Mouse (Mus musculus) heart, embryonic 10.5 days (tissue): ENCODE measurements around the gene Gm973. TPM values are rescaled to one million over a fixed set of nuclear protein-coding genes. Genes with fewer than 3 reads are reported as not detected.
A peak's percentile ranks its signal among the peaks of the same experiment; 100 is the strongest.

Experiments used
- DNase-seq: peaks from one replicate; pipeline ENCODE4 v3.0.0-alpha.2; 2017; ENCODE audit warnings: low spot score
- H3K27ac ChIP-seq: fragments of 300-500 bp; sonication (generic); 2 replicates; pipeline ENCODE4 v1.5.1; 2016; ENCODE audit warnings: mild to moderate bottlenecking
- H3K27me3 ChIP-seq: fragments of 300-500 bp; sonication (generic); 2 replicates; pipeline ENCODE4 v1.6.1; 2016; ENCODE audit warnings: mild to moderate bottlenecking; ENCODE audit not compliant: poor library complexity, insufficient read depth, severe bottlenecking
- H3K36me3 ChIP-seq: fragments of 300-500 bp; sonication (generic); 2 replicates; pipeline ENCODE4 v1.6.1; 2016; ENCODE audit warnings: mild to moderate bottlenecking, moderate library complexity
- H3K4me1 ChIP-seq: fragments of 300-500 bp; sonication (generic); 2 replicates; pipeline ENCODE4 v1.6.1; 2016; ENCODE audit warnings: mild to moderate bottlenecking
- H3K4me3 ChIP-seq: fragments of 300-500 bp; sonication (generic); 2 replicates; pipeline ENCODE4 v1.5.1; 2016; ENCODE audit warnings: mild to moderate bottlenecking, moderate library complexity
- H3K9me3 ChIP-seq: fragments of 300-500 bp; sonication (generic); 2 replicates; pipeline ENCODE4 v1.6.1; 2016; ENCODE audit warnings: mild to moderate bottlenecking, moderate library complexity
- WGBS: fragments of 180-500 bp; shearing (Covaris S2); methylation state at CpG from one replicate; pipeline ENCODE4 v1.1.7; 2016; 5-methylcytosine and 5-hydroxymethylcytosine counted together
- polyA plus RNA-seq: library from polyadenylated mRNA; unstranded; fragments of >200 nt; fragmentation: Nextera tagmentation; extraction: Ambion mirVana; gene quantifications from 2 replicates; pipeline ENCODE4 v1.2.1, GENCODE M21; 2016

Gene Gm973
- polyA plus RNA-seq, 1 experiment from 2014 or later = 0.16 TPM

DNA sequence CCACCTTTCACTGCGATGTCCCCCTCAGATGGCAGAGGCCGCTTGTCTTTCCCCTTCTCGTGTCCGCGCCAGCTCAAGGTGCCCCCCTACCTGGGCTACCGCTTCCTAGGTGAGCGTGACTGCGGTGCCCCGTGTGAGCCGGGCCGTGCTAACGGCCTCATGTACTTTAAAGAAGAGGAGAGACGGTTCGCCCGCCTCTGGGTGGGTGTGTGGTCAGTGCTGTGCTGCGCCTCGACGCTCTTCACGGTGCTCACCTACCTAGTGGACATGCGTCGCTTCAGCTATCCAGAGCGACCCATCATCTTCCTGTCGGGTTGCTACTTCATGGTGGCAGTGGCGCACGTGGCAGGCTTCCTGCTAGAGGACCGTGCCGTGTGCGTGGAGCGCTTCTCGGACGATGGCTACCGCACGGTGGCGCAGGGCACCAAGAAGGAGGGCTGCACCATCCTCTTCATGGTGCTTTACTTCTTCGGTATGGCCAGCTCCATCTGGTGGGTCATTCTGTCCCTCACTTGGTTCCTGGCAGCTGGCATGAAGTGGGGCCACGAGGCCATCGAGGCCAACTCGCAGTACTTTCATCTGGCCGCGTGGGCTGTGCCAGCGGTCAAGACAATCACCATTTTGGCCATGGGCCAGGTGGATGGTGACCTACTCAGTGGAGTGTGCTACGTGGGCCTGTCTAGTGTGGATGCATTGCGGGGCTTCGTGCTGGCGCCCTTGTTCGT lies 32.4 kb upstream of the Gm973 start:
- Histone ChIP-seq H3K4me3 (peak overlapping the region; percentile 81), H3K4me1 (peaks cover 43% of the 10 kb centered on the region), H3K27me3 (peaks cover 15% of the 10 kb centered on the region), H3K9me3 (no peaks in the 10 kb centered on the region), H3K27ac (peak overlapping the region; percentile 92), H3K36me3 (no peaks in the 10 kb centered on the region)
- DNase-seq = peak; percentile 87
- WGBS = under 1% methylated on average over 46 of the region's 46 CpGs

DNA sequence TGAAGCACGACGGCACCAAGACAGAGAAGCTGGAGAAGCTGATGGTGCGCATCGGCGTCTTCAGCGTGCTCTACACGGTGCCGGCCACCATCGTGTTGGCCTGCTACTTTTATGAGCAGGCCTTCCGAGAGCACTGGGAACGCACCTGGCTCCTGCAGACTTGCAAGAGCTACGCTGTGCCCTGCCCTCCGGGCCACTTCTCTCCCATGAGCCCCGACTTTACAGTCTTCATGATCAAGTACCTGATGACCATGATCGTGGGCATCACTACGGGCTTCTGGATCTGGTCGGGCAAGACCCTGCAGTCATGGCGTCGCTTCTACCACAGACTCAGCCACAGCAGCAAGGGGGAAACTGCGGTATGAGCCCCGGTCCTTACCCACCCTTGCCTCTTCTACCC lies 31.8 kb upstream of the Gm973 start:
- WGBS = 8% methylated on average over 21 of the region's 21 CpGs
- Histone ChIP-seq H3K27me3 (peaks cover 15% of the 10 kb centered on the region), H3K36me3 (no peaks in the 10 kb centered on the region), H3K4me3 (peak overlapping the region; percentile 81), H3K27ac (peak overlapping the region; percentile 92), H3K4me1 (peaks cover 49% of the 10 kb centered on the region), H3K9me3 (no peaks in the 10 kb centered on the region)
- no peak for DNase-seq

GRCm38 (mm10) chr1:59484791-59485785 lies 31.0 kb upstream of the Gm973 start:
- Histone ChIP-seq H3K27me3 (peaks cover 15% of the 10 kb centered on the region), H3K4me3 (peak overlapping the region; percentile 81), H3K36me3 (no peaks in the 10 kb centered on the region), H3K4me1 (peaks cover 50% of the 10 kb centered on the region), H3K27ac (peak overlapping the region; percentile 92), H3K9me3 (no peaks in the 10 kb centered on the region)
- 15% methylated on average over 16 of the region's 16 CpGs for WGBS
- DNase-seq = no peak

- no peak for DNase-seq
- Histone ChIP-seq H3K27me3 (peaks cover 15% of the 10 kb centered on the region), H3K4me1 (peaks cover 50% of the 10 kb centered on the region), H3K36me3 (no peaks in the 10 kb centered on the region), H3K9me3 (no peaks in the 10 kb centered on the region), H3K4me3 (peak overlapping the region; percentile 81), H3K27ac (0 out of 2 replicates have a peak overlapping the region, but pooled peaks have one; percentile 92)
- 64% methylated on average over 4 of the region's 4 CpGs for WGBS
These were observed 30.3 kb upstream of the Gm973 start for GRCm38 (mm10) chr1:59485803-59486202.

GRCm38 (mm10) chr1:59487651-59488051 lies 28.4 kb upstream of the Gm973 start:
- no peaks in the 10 kb centered on the region for H3K9me3 ChIP-seq
- 5% methylated on average over 10 of the region's 10 CpGs for WGBS
- no peaks in the 10 kb centered on the region for H3K36me3 ChIP-seq
- peak overlapping the region; percentile 31 for H3K4me3 ChIP-seq
- H3K27ac ChIP-seq = peak overlapping the region; percentile 62
- H3K4me1 ChIP-seq = peaks cover 54% of the 10 kb centered on the region
- peaks cover 15% of the 10 kb centered on the region for H3K27me3 ChIP-seq
- no peak for DNase-seq

- Histone ChIP-seq H3K4me3 (no peak overlapping the region), H3K27me3 (peaks cover 12% of the 10 kb centered on the region), H3K27ac (no peak overlapping the region), H3K9me3 (no peaks in the 10 kb centered on the region), H3K36me3 (no peaks in the 10 kb centered on the region), H3K4me1 (peaks cover 45% of the 10 kb centered on the region)
- DNase-seq = no peak
- WGBS = 34% methylated on average over 4 of the region's 4 CpGs
These were observed 27.6 kb upstream of the Gm973 start for GRCm38 (mm10) chr1:59488481-59488880.

DNA sequence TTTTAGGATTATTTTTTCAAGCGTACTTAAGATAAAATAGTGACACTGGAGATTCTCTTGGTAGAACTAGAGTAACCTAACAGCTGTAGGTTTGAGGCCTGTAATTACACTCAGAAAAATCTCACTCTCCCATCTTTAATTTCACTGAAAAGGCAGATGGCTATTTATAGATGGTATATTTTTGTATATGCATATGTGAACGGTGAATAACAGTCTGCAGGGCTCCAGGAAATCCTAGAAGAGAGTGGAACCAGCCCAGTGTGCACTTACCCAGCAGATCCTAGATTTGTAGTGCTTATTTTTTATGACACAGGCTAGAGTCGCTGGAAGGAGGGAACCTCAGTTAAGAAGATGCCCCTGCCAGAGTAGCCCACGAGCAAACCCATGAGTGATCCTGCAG lies 27.1 kb upstream of the Gm973 start:
- no peak for DNase-seq
- 50% methylated on average over 4 of the region's 4 CpGs for WGBS
- Histone ChIP-seq H3K36me3 (no peaks in the 10 kb centered on the region), H3K27ac (peak overlapping the region; percentile 3; the same call in 1 of the 2 replicates), H3K4me3 (no peak overlapping the region), H3K4me1 (peaks cover 41% of the 10 kb centered on the region), H3K9me3 (no peaks in the 10 kb centered on the region), H3K27me3 (peaks cover 6% of the 10 kb centered on the region)

- Histone ChIP-seq H3K4me1 (peaks cover 30% of the 10 kb centered on the region), H3K9me3 (no peaks in the 10 kb centered on the region), H3K4me3 (no peak overlapping the region), H3K36me3 (no peaks in the 10 kb centered on the region), H3K27ac (no peak overlapping the region), H3K27me3 (no peaks in the 10 kb centered on the region)
- WGBS = 57% methylated on average over 9 of the region's 9 CpGs
- no peak for DNase-seq
These were observed 24.5 kb upstream of the Gm973 start for GRCm38 (mm10) chr1:59491517-59491916.

DNA sequence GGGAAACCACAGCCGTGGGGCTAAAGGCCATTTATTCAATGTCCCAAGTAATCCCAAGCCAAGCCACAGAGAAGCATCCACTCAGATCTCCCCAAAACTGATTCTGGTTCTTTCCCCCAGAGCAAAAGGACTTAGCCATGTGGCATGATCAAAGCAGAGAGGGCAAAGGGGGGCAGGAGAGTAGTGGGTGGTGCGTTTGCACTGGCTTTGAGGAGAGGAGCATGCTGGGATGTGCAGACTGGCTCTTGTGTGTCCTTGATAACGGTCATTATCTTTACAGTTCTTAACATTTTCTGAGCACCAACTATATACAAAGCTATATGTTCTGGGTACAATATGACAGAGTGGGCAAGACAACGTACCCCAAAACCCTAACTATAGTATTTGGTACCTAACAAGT lies 23.6 kb upstream of the Gm973 start:
- no peak for DNase-seq
- Histone ChIP-seq H3K36me3 (no peaks in the 10 kb centered on the region), H3K27me3 (no peaks in the 10 kb centered on the region), H3K27ac (no peak overlapping the region), H3K4me3 (no peak overlapping the region), H3K9me3 (no peaks in the 10 kb centered on the region), H3K4me1 (peaks cover 24% of the 10 kb centered on the region)
- 70% methylated on average over 4 of the region's 4 CpGs for WGBS

GRCm38 (mm10) chr1:59495970-59496369 lies 20.1 kb upstream of the Gm973 start:
- Histone ChIP-seq H3K4me1 (peaks cover 5% of the 10 kb centered on the region), H3K4me3 (no peak overlapping the region), H3K9me3 (no peaks in the 10 kb centered on the region), H3K27ac (no peak overlapping the region), H3K27me3 (peaks cover 8% of the 10 kb centered on the region; the same call in 1 of the 2 replicates), H3K36me3 (no peaks in the 10 kb centered on the region)
- DNase-seq = no peak
- WGBS = 91% methylated on average over 5 of the region's 5 CpGs

- WGBS = 36% methylated on average over 6 of the region's 6 CpGs
- Histone ChIP-seq H3K4me3 (no peak overlapping the region), H3K9me3 (no peaks in the 10 kb centered on the region), H3K27me3 (peaks cover 8% of the 10 kb centered on the region; the same call in 1 of the 2 replicates), H3K4me1 (no peaks in the 10 kb centered on the region), H3K27ac (no peak overlapping the region), H3K36me3 (no peaks in the 10 kb centered on the region)
- DNase-seq = no peak
These were observed 18.1 kb upstream of the Gm973 start for GRCm38 (mm10) chr1:59497741-59498613.

GRCm38 (mm10) chr1:59499327-59499726 lies 16.7 kb upstream of the Gm973 start:
- Histone ChIP-seq H3K27me3 (peaks cover 8% of the 10 kb centered on the region; the same call in 1 of the 2 replicates), H3K9me3 (no peaks in the 10 kb centered on the region), H3K4me3 (no peak overlapping the region), H3K36me3 (no peaks in the 10 kb centered on the region), H3K27ac (no peak overlapping the region), H3K4me1 (0 out of 2 replicates have a peak, but pooled peaks cover 4% of the 10 kb centered on the region)
- no peak for DNase-seq
- WGBS = 70% methylated on average over 3 of the region's 3 CpGs
